Mouse (Mus musculus) gastrocnemius, postnatal 14 days (tissue): Measurements from ENCODE around the gene Shcbp1l. TPM values are rescaled to one million over a fixed set of nuclear protein-coding genes. Genes with fewer than 3 reads are reported as not detected.

Experiments
- total RNA-seq, 2 experiments: library from RNA; stranded (reverse); gene quantifications; 2 replicates each; pipeline ENCODE4 v1.2.3; 2021

Gene Shcbp1l
- total RNA-seq, 2 experiments from 2014 or later, result not detected

Other genes with a start within 250 kb of the Shcbp1l start
- gene Lamc2, start 238.7 kb upstream of the Shcbp1l start, total RNA-seq, result 1 to 10 TPM; 5.8 to 7.2 TPM
- 100 to 1,000 TPM; 217 to 268 TPM for gene Lamc1, start 92.4 kb upstream of the Shcbp1l start, total RNA-seq
- gene Dhx9, start 62.5 kb downstream of the Shcbp1l start, total RNA-seq, result 10 to 100 TPM; 36.7 to 41.1 TPM
- 1 to 10 TPM; 1.6 to 2.2 TPM for gene Npl, start 124.9 kb downstream of the Shcbp1l start, total RNA-seq
- gene Rgs8, start 227.9 kb downstream of the Shcbp1l start, total RNA-seq, result under 1 TPM; 0.31 to 0.68 TPM